Mouse (Mus musculus): ENCODE measurements around the gene Grid2. TPM values are rescaled to one million over a fixed set of nuclear protein-coding genes. Genes with fewer than 3 reads are reported as not detected.

Grid2 gene
- polyA plus RNA-seq, 1 experiment, result not detected

GRCm38 (mm10) chr6:64263517-64263916, 1007.8 kb downstream of the Grid2 start:
- Histone ChIP-seq H3K4me3 (ENCODE audit: insufficient read depth, low read length) (no peak overlapping the region), H3K27ac (ENCODE audit: insufficient read depth, low read depth, low read length) (no peak overlapping the region), H3K4me1 (ENCODE audit: control insufficient read depth, insufficient read depth, low read length) (no peaks in the 10 kb centered on the region)
- no peak for TF ChIP-seq POLR2A (IDR thresholded peaks at IDR 0.05; ENCODE audit: borderline replicate concordance, low read depth, low read length)
- no peak for TF ChIP-seq CTCF (IDR thresholded peaks at IDR 0.05; ENCODE audit: low read depth, low read length)

- Histone ChIP-seq H3K27ac (ENCODE audit: insufficient read depth, low read depth, low read length) (no peak overlapping the region), H3K4me3 (ENCODE audit: insufficient read depth, low read length) (no peak overlapping the region), H3K4me1 (ENCODE audit: control insufficient read depth, insufficient read depth, low read length) (no peaks in the 10 kb centered on the region)
- no peak for TF ChIP-seq CTCF (IDR thresholded peaks at IDR 0.05; ENCODE audit: low read depth, low read length)
- no peak for TF ChIP-seq POLR2A (IDR thresholded peaks at IDR 0.05; ENCODE audit: borderline replicate concordance, low read depth, low read length)
Observed at GRCm38 (mm10) chr6:64264224-64264623, 1008.5 kb downstream of the Grid2 start.

GRCm38 (mm10) chr6:64274319-64275114, 1018.8 kb downstream of the Grid2 start:
- no peak overlapping the region for H3K27ac ChIP-seq (ENCODE audit: insufficient read depth, low read depth, low read length)
- H3K4me3 ChIP-seq (ENCODE audit: insufficient read depth, low read length), result no peak overlapping the region
- no peak for TF ChIP-seq POLR2A (IDR thresholded peaks at IDR 0.05; ENCODE audit: borderline replicate concordance, low read depth, low read length)
- TF ChIP-seq CTCF (IDR thresholded peaks at IDR 0.05; ENCODE audit: low read depth, low read length), result no peak

DNA sequence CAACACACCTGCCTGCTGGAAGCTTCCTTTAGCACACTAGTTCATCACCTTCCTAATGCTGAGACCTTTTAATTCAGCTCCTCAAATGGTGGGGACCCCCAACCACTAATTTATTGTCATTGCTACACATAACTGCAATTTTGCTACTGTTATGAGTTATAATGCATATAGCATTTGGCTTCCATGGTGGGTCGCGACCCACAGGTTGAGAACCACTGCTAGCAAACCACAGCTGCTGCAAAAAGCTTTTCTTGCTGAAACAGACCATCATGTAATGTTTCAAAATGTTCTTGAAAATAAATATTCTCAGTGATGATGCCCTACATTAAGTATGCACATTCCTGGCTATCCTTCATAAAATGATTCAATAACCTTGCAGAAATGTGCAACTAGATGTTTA, 1024.3 kb downstream of the Grid2 start:
- Histone ChIP-seq H3K27ac (ENCODE audit: insufficient read depth, low read depth, low read length) (no peak overlapping the region), H3K4me1 (ENCODE audit: control insufficient read depth, insufficient read depth, low read length) (no peaks in the 10 kb centered on the region), H3K4me3 (ENCODE audit: insufficient read depth, low read length) (no peak overlapping the region)
- TF ChIP-seq CTCF (IDR thresholded peaks at IDR 0.05; ENCODE audit: low read depth, low read length) (no peak), POLR2A (IDR thresholded peaks at IDR 0.05; ENCODE audit: borderline replicate concordance, low read depth, low read length) (no peak)

More at GRCm38 (mm10) chr6:64274319-64275114, 1018.8 kb downstream of the Grid2 start:
- no peaks in the 10 kb centered on the region for H3K4me1 ChIP-seq (ENCODE audit: control insufficient read depth, insufficient read depth, low read length)

DNA sequence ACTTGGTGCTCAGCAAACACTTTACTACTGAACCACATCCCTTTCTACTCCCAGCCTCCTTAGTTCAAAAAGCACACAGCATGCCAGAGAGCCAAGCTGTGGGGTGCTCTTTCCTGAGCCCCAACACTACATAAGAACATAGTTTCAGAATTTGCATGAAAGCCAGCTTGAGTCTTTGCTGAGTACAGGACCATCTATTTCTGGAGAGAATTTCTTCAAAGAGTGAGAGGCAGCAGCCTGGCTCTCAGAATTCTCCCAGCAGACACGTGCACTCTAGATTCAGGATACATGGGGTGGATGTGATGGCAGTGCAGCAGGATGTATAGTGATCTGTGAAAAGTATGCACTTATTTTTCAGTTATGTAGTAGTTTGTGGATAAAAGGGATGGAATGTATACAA, 1038.1 kb downstream of the Grid2 start:
- no peak overlapping the region for H3K27ac ChIP-seq (ENCODE audit: insufficient read depth, low read depth, low read length)
- no peaks in the 10 kb centered on the region for H3K4me1 ChIP-seq (ENCODE audit: control insufficient read depth, insufficient read depth, low read length)
- no peak overlapping the region for H3K4me3 ChIP-seq (ENCODE audit: insufficient read depth, low read length)
- TF ChIP-seq POLR2A (IDR thresholded peaks at IDR 0.05; ENCODE audit: borderline replicate concordance, low read depth, low read length) (no peak), CTCF (IDR thresholded peaks at IDR 0.05; ENCODE audit: low read depth, low read length) (no peak)

DNA sequence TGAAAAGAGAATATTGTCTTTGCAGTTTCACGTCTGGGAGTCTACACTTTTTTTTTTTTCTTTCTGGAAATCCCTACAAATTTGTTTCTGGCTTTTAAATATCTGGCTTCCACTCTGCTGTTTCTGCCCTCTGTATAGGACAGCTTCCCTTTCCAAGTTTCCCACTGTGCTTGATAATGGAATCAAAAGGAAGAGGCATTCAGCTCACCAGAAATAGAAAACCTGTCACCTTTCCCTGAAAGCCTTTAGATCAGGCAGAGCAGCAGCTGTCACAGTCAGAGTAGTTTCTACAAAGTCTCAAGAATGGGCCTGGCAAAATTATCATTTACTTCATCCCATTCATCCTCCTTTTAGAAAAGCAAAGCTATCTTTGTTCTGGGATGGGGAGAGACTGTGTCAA, 1042.0 kb downstream of the Grid2 start:
- TF ChIP-seq POLR2A (IDR thresholded peaks at IDR 0.05; ENCODE audit: borderline replicate concordance, low read depth, low read length) (no peak), CTCF (IDR thresholded peaks at IDR 0.05; ENCODE audit: low read depth, low read length) (no peak)
- Histone ChIP-seq H3K4me1 (ENCODE audit: control insufficient read depth, insufficient read depth, low read length) (no peaks in the 10 kb centered on the region), H3K27ac (ENCODE audit: insufficient read depth, low read depth, low read length) (no peak overlapping the region), H3K4me3 (ENCODE audit: insufficient read depth, low read length) (no peak overlapping the region)

- no peak overlapping the region for H3K27ac ChIP-seq (ENCODE audit: insufficient read depth, low read depth, low read length)
- TF ChIP-seq CTCF (IDR thresholded peaks at IDR 0.05; ENCODE audit: low read depth, low read length), result no peak
- TF ChIP-seq POLR2A (IDR thresholded peaks at IDR 0.05; ENCODE audit: borderline replicate concordance, low read depth, low read length), result no peak
- no peaks in the 10 kb centered on the region for H3K4me1 ChIP-seq (ENCODE audit: control insufficient read depth, insufficient read depth, low read length)
- H3K4me3 ChIP-seq (ENCODE audit: insufficient read depth, low read length), result no peak overlapping the region
Observed at GRCm38 (mm10) chr6:64304709-64305476, 1049.2 kb downstream of the Grid2 start.

DNA sequence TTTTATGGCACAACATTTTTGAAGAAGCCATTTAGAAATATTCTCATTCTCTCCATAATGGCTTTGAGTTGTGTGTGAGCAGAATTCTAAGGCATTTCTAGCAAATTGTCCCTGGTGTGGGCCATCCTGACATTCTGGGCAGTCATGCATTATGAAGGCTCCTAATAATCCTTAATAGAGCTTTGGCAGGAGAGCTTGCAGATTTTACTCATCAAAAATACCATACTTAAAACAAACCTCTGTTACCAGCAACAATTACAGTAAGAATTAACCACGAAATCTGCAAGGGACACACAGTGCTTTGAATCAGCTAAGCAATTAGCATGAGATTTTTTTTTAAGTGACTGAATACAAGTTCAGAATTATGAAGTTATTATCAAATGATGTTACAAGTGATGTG, 1053.0 kb downstream of the Grid2 start:
- Histone ChIP-seq H3K27ac (ENCODE audit: insufficient read depth, low read depth, low read length) (no peak overlapping the region), H3K4me3 (ENCODE audit: insufficient read depth, low read length) (no peak overlapping the region), H3K4me1 (ENCODE audit: control insufficient read depth, insufficient read depth, low read length) (no peaks in the 10 kb centered on the region)
- TF ChIP-seq CTCF (IDR thresholded peaks at IDR 0.05; ENCODE audit: low read depth, low read length), result no peak
- TF ChIP-seq POLR2A (IDR thresholded peaks at IDR 0.05; ENCODE audit: borderline replicate concordance, low read depth, low read length), result no peak

GRCm38 (mm10) chr6:64313132-64313531, 1057.5 kb downstream of the Grid2 start:
- Histone ChIP-seq H3K4me3 (ENCODE audit: insufficient read depth, low read length) (no peak overlapping the region), H3K4me1 (ENCODE audit: control insufficient read depth, insufficient read depth, low read length) (no peaks in the 10 kb centered on the region), H3K27ac (ENCODE audit: insufficient read depth, low read depth, low read length) (no peak overlapping the region)
- TF ChIP-seq POLR2A (IDR thresholded peaks at IDR 0.05; ENCODE audit: borderline replicate concordance, low read depth, low read length), result no peak
- TF ChIP-seq CTCF (IDR thresholded peaks at IDR 0.05; ENCODE audit: low read depth, low read length), result no peak

DNA sequence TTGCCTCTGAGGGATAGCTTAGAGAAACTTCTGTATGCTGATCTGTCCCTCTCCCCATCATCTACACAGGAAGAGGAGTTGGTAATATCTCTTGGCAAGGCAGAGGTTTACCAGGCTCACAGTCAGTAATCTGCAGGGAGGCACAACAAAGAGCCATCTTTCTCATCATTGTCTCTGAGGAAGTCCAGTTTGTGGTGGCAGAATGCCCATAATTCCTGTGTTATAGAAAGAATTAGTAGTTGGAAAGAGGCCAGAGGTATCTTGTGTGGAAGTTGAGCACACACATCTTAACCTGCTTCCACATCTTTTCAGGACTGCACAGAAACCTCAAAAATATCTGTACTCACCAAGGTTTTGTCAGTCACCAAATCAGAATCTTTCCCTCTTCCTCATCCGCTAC, 1071.3 kb downstream of the Grid2 start:
- H3K4me1 ChIP-seq (ENCODE audit: control insufficient read depth, insufficient read depth, low read length), result no peaks in the 10 kb centered on the region
- no peak for TF ChIP-seq POLR2A (IDR thresholded peaks at IDR 0.05; ENCODE audit: borderline replicate concordance, low read depth, low read length)
- no peak for TF ChIP-seq CTCF (IDR thresholded peaks at IDR 0.05; ENCODE audit: low read depth, low read length)
- H3K4me3 ChIP-seq (ENCODE audit: insufficient read depth, low read length), result no peak overlapping the region
- no peak overlapping the region for H3K27ac ChIP-seq (ENCODE audit: insufficient read depth, low read depth, low read length)

Data from bone marrow macrophage, adult 2 months (primary cell).